Mouse (Mus musculus) MEL (cell line): Measurements from ENCODE around the gene Atf5.
A peak's percentile ranks its signal among the peaks of the same experiment; 100 is the strongest.

Experiments
- BHLHE40 ChIP-seq: IDR thresholded peaks from 2 replicates; pipeline ENCODE4 v1.6.1; 2012; ENCODE audit warnings: low read depth, mild to moderate bottlenecking, inconsistent platforms, low read length, improper control_type of control experiment, borderline replicate concordance
- CTCF ChIP-seq, 3 experiments: IDR thresholded peaks in 2 of 3; conservative IDR thresholded peaks in 1 of 3; 2 replicates each; pipeline ENCODE4 v1.5.1; 2011 to 2012; ENCODE audit warnings: low read length in 3 of 3, low read depth in 2 of 3, mild to moderate bottlenecking in 2 of 3, improper control_type of control experiment in 1 of 3, inconsistent platforms in 1 of 3, mixed read lengths in 1 of 3, moderate library complexity in 1 of 3; ENCODE audit not compliant: control insufficient read depth in 1 of 3, insufficient read depth in 1 of 3, poor library complexity in 1 of 3, severe bottlenecking in 1 of 3
- E2F4 ChIP-seq: IDR thresholded peaks from 2 replicates; pipeline ENCODE4 v1.6.1; 2011; ENCODE audit warnings: low read depth, low read length, improper control_type of control experiment, borderline replicate concordance
- ELF1 ChIP-seq: IDR thresholded peaks from 2 replicates; pipeline ENCODE4 v1.6.1; 2014; ENCODE audit warnings: low read depth, mild to moderate bottlenecking, inconsistent platforms, low read length, improper control_type of control experiment, moderate library complexity
- POLR2A ChIP-seq, 2 experiments: IDR thresholded peaks; 2 replicates each; pipeline ENCODE4 v1.6.1; 2011 to 2012; ENCODE audit warnings: low read length in 2 of 2, mild to moderate bottlenecking in 2 of 2, control low read depth in 1 of 2, improper control_type of control experiment in 1 of 2, low read depth in 1 of 2, moderate library complexity in 1 of 2; ENCODE audit not compliant: control insufficient read depth in 1 of 2, insufficient read depth in 1 of 2, poor library complexity in 1 of 2
- UBTF ChIP-seq: IDR thresholded peaks from 2 replicates; pipeline ENCODE4 v1.6.1; 2012; ENCODE audit warnings: low read depth, mild to moderate bottlenecking, inconsistent platforms, low read length, improper control_type of control experiment, moderate library complexity, borderline replicate concordance; ENCODE audit not compliant: insufficient read depth
- ZMIZ1 ChIP-seq: IDR thresholded peaks from 2 replicates; pipeline ENCODE4 v1.6.1; 2012; ENCODE audit warnings: low read depth, mild to moderate bottlenecking, inconsistent platforms, low read length, improper control_type of control experiment, moderate library complexity

DNA sequence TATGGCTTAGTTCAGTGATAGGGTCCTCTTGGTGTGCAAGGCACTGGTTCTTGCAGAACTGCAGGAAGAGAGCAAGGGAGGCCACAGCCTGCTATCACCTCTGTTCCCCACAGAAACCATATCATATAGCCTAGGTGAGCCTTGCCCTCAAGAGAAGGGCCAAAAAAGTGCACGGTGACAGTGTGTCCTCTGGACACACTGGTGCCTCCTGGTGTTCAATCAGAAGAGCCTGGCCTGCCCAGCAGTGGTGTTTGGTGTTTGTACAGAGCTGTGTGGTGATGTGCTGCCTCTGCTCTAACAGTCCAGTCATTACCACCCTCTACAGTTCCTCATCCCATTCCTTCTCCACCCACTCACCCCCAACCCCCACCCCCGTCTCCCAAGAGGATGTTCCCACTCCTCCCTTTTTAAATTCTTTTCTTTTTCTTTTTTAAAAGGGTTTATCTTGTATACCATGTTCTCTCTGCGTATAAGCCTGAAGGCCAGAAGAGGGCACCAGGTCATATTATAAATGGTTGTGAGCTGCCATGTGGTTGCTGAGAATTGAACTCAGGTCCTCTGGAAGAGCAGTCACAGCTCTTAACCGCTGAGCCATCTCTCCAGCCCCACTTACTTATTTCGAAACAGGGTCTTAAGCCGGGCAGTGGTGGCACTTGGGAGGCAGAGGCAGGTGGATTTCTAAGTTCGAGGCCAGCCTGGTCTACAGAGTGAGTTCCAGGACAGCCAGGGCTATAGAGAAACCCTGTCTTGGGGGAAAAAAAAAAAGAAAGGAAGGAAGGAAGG lies 5.4 kb upstream of the Atf5 start:
- TF ChIP-seq CTCF (IDR thresholded peaks at IDR 0.05 in 2 of 3, conservative IDR thresholded peaks at IDR 0.05 in 1 of 3; ENCODE audit: control insufficient read depth in 1 of 3, insufficient read depth in 1 of 3, low read depth in 2 of 3, low read length in 3 of 3, poor library complexity in 1 of 3, severe bottlenecking in 1 of 3), result peak in 1 of 3 experiments; percentile 35; a peak in 2 of 6 replicates
- TF ChIP-seq E2F4, result no peak
- TF ChIP-seq POLR2A (IDR thresholded peaks at IDR 0.05; ENCODE audit: control insufficient read depth in 1 of 2, insufficient read depth in 1 of 2, low read depth in 1 of 2, low read length in 2 of 2, poor library complexity in 1 of 2), result no peak
- TF ChIP-seq ELF1, result no peak
- TF ChIP-seq ZMIZ1, result no peak
- no peak for TF ChIP-seq UBTF
- TF ChIP-seq BHLHE40, result no peak
